Mouse (Mus musculus) myocyte (in vitro differentiated cells): ENCODE measurements around the gene Dner. TPM values are rescaled to one million over a fixed set of nuclear protein-coding genes. Genes with fewer than 3 reads are reported as not detected.

Experiments used
- H3K27me3 ChIP-seq: one replicate; pipeline ENCODE4 v1.6.1; 2011; ENCODE audit not compliant: control insufficient read depth, insufficient read depth, insufficient read length
- H3K36me3 ChIP-seq: one replicate; pipeline ENCODE4 v1.6.1; 2011; ENCODE audit not compliant: control insufficient read depth, insufficient read depth
- H3K4me2 ChIP-seq: one replicate; pipeline ENCODE4 v1.6.1; 2011; ENCODE audit warnings: low read depth, control low read depth
- H3K4me3 ChIP-seq: one replicate; pipeline ENCODE4 v1.5.1; 2011; ENCODE audit warnings: mild to moderate bottlenecking, control low read depth, moderate library complexity
- H3K79me2 ChIP-seq: one replicate; pipeline ENCODE4 v1.6.1; 2011; ENCODE audit not compliant: control insufficient read depth, insufficient read depth
- H3ac ChIP-seq: one replicate; pipeline ENCODE4 v1.6.1; 2011; ENCODE audit not compliant: control insufficient read depth, insufficient read length
- CEBPB ChIP-seq: IDR thresholded peaks from 2 replicates; pipeline ENCODE4 v1.6.1; 2011; ENCODE audit warnings: mild to moderate bottlenecking, moderate library complexity; ENCODE audit not compliant: poor library complexity, insufficient read depth, severe bottlenecking
- E2F4 ChIP-seq: IDR thresholded peaks from one replicate; pipeline ENCODE4 v1.6.1; 2011; ENCODE audit warnings: mild to moderate bottlenecking, control low read depth, moderate library complexity; ENCODE audit not compliant: insufficient read depth
- MAX ChIP-seq: IDR thresholded peaks from one replicate; pipeline ENCODE4 v1.6.1; 2011; ENCODE audit warnings: low read depth, mild to moderate bottlenecking, control low read depth
- MYOD1 ChIP-seq, 3 experiments: IDR thresholded peaks; one replicate each; pipeline ENCODE4 v1.6.1; 2011; ENCODE audit warnings: control low read depth in 2 of 3, low read depth in 2 of 3, mild to moderate bottlenecking in 2 of 3, moderate library complexity in 1 of 3; ENCODE audit not compliant: insufficient read length in 2 of 3, control insufficient read depth in 1 of 3
- MYOG ChIP-seq, 3 experiments: IDR thresholded peaks; one replicate each; pipeline ENCODE4 v1.6.1; 2011; ENCODE audit warnings: control low read depth in 2 of 3, low read depth in 2 of 3, mild to moderate bottlenecking in 2 of 3; ENCODE audit not compliant: insufficient read length in 2 of 3, control insufficient read depth in 1 of 3, insufficient read depth in 1 of 3
- POLR2A ChIP-seq: IDR thresholded peaks from one replicate; pipeline ENCODE4 v1.6.1; 2011; ENCODE audit warnings: low read depth, mild to moderate bottlenecking, control low read depth, moderate library complexity; ENCODE audit not compliant: insufficient read length
- POLR2AphosphoS2 ChIP-seq: IDR thresholded peaks from one replicate; pipeline ENCODE4 v1.6.1; 2011; ENCODE audit warnings: low read depth, control low read depth; ENCODE audit not compliant: insufficient read length
- REST ChIP-seq: IDR thresholded peaks from one replicate; pipeline ENCODE4 v1.6.1; 2011; ENCODE audit warnings: mild to moderate bottlenecking, control low read depth, moderate library complexity; ENCODE audit not compliant: insufficient read depth, insufficient read length
- SRF ChIP-seq: IDR thresholded peaks from one replicate; pipeline ENCODE4 v1.6.1; 2011; ENCODE audit warnings: low read depth; ENCODE audit not compliant: control insufficient read depth, insufficient read length
- TCF12 ChIP-seq: IDR thresholded peaks from one replicate; pipeline ENCODE4 v1.6.1; 2011; ENCODE audit warnings: mild to moderate bottlenecking, control low read depth; ENCODE audit not compliant: poor library complexity, insufficient read depth, severe bottlenecking
- TCF3 ChIP-seq: IDR thresholded peaks from one replicate; pipeline ENCODE4 v1.6.1; 2011; ENCODE audit warnings: low read depth, control low read depth; ENCODE audit not compliant: insufficient read length
- USF1 ChIP-seq: IDR thresholded peaks from one replicate; pipeline ENCODE4 v1.6.1; 2011; ENCODE audit warnings: low read depth, mild to moderate bottlenecking, control low read depth, moderate library complexity
- polyA plus RNA-seq: library from polyadenylated mRNA; unstranded; fragments of >200 nt; fragmentation: generic; extraction: Trizol; gene quantifications from one replicate; pipeline ENCODE4 v1.2.1, GENCODE M21; 2012; ENCODE audit warnings: missing spikeins

The Dner gene
- polyA plus RNA-seq, 1 experiment, result 0.05 TPM

DNA sequence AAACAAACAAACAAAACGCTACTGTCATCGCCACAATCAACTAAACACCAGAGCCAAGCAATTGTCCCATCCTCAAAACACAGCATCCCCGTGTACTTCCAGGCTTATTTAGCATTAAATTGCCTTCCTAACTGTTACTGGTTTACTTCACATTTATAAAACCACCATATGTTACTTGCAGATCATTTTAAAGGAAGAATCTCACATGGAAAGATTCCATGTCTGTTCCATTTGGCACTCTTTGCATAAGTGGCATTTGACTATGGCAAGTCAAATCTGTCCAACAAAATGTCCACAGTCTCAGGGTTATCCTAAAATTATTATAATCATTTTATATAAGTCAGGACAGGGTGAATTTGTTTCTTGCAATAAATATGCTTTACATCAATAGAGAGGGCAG, 299.2 kb downstream of the Dner start:
- no peak for TF ChIP-seq MYOD1 (IDR thresholded peaks at IDR 0.05; ENCODE audit: control insufficient read depth in 1 of 3, insufficient read length in 2 of 3, low read depth in 2 of 3)
- H3K4me3 ChIP-seq, result no peak overlapping the region
- H3ac ChIP-seq, result no peak overlapping the region
- no peak overlapping the region for H3K4me2 ChIP-seq
- H3K36me3 ChIP-seq, result no peaks in the 10 kb centered on the region
- H3K79me2 ChIP-seq, result no peaks in the 10 kb centered on the region
- no peaks in the 10 kb centered on the region for H3K27me3 ChIP-seq

DNA sequence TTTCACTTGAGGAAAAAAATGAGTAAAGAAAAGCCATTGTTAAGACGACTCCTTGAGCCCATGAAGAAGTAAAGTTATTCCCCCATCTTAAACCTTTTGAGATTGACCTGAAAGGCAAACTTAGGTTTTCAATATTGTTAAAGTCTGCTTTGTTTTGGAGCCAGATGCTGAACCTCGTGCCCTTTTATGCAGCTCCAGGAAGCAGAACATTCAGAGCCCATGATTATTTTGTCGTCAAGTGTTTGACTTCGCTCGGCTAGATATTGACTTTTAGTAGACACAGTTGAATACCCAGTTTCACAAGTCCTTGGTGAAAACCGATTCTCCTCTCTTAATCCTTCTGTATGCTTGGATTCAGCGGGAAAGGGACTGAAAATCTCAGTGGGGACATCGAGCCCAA, 300.1 kb downstream of the Dner start:
- H3K79me2 ChIP-seq, result no peaks in the 10 kb centered on the region
- no peak overlapping the region for H3ac ChIP-seq
- H3K36me3 ChIP-seq, result no peaks in the 10 kb centered on the region
- H3K4me2 ChIP-seq, result no peak overlapping the region
- H3K27me3 ChIP-seq, result no peaks in the 10 kb centered on the region
- TF ChIP-seq POLR2AphosphoS2, result no peak
- no peak for TF ChIP-seq CEBPB
- no peak for TF ChIP-seq POLR2A
- TF ChIP-seq SRF, result no peak
- no peak for TF ChIP-seq USF1
- no peak for TF ChIP-seq TCF3
- TF ChIP-seq MYOD1 (IDR thresholded peaks at IDR 0.05; ENCODE audit: control insufficient read depth in 1 of 3, insufficient read length in 2 of 3, low read depth in 2 of 3), result no peak
- H3K4me3 ChIP-seq, result no peak overlapping the region

DNA sequence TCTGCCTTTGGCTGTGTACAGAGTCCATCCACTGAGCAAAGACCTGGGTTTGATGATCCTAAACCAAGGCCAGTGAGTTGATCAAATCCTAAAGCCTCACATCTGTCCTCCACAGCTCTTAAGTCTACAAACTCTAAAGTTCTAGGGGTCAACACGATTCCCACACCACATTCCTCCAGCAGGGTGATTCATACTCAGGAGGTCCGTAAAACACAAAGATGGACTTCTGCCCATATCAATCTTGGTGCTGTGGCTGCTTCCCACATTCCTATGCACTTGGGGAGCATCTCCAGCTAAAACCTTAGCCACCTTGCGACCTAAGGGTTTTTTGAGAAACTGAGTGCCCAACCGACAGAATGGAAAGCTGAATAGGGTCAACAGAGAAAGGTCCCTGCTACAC, 305.1 kb downstream of the Dner start:
- no peaks in the 10 kb centered on the region for H3K27me3 ChIP-seq
- H3K4me2 ChIP-seq, result no peak overlapping the region
- no peak overlapping the region for H3ac ChIP-seq
- H3K79me2 ChIP-seq, result no peaks in the 10 kb centered on the region
- TF ChIP-seq TCF12 (no peak), MYOD1 (IDR thresholded peaks at IDR 0.05; ENCODE audit: control insufficient read depth in 1 of 3, insufficient read length in 2 of 3, low read depth in 2 of 3) (no peak), REST (no peak), POLR2AphosphoS2 (no peak), MYOG (IDR thresholded peaks at IDR 0.05; ENCODE audit: control insufficient read depth in 1 of 3, insufficient read depth in 1 of 3, insufficient read length in 2 of 3, low read depth in 2 of 3) (no peak), CEBPB (no peak), POLR2A (no peak), MAX (no peak), TCF3 (no peak), E2F4 (no peak), USF1 (no peak), SRF (no peak)
- H3K4me3 ChIP-seq, result no peak overlapping the region
- H3K36me3 ChIP-seq, result no peaks in the 10 kb centered on the region

DNA sequence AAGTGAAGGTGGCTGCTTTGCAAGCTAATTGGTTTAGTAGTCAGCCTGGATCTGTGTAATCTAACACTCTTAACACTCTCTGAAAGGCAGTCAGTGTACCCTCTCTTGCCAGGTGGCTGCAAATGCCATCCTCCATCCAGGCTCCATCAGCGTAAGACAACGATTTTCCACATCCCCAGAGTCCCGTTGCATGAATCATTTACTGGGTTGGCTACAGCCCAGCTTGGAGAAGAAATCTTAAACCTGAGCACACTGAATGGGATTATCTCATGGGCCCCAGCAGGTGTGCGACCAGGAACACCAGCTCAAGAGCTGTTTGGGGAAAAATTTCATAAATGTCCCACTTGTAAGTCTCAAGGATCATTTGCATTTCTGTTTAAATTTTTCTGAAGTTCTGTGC, 308.4 kb downstream of the Dner start:
- no peak overlapping the region for H3K4me3 ChIP-seq
- H3K36me3 ChIP-seq, result no peaks in the 10 kb centered on the region
- no peaks in the 10 kb centered on the region for H3K27me3 ChIP-seq
- no peak for TF ChIP-seq SRF
- TF ChIP-seq POLR2A, result no peak
- TF ChIP-seq MYOD1 (IDR thresholded peaks at IDR 0.05; ENCODE audit: control insufficient read depth in 1 of 3, insufficient read length in 2 of 3, low read depth in 2 of 3), result no peak
- no peak for TF ChIP-seq TCF3
- TF ChIP-seq TCF12, result no peak
- no peaks in the 10 kb centered on the region for H3K79me2 ChIP-seq
- no peak overlapping the region for H3K4me2 ChIP-seq
- H3ac ChIP-seq, result no peak overlapping the region

DNA sequence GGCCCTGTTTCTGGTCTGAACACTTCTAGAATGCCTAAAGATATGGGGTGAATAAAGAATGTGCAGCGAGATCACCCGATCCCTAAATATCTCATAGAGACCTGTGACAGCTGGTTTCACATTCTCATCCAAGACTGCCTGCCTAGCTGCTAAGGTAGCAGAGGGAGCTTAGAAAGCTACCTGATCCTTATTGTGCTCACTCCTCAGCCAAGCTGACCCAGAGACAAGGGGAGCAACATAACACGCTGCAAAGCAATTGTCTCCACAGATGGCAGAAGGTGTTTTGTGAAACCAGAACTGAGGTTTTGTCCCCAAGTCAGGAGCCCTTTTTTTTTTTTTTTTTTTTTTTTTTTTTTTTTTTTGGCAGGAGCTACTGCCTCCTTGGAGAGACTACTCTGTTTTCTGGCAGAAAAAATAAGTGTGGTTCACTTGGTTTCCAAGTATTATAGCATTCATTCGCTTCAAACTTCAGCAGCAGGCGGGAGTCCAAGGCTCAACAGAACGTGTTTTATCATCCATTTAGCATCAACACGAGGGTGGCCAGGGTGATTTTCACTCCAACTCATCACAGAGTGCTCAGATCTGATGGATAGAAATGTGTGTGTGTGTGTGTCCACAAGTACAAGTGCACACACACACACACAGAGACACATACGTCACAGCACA, 309.4 kb downstream of the Dner start:
- no peaks in the 10 kb centered on the region for H3K27me3 ChIP-seq
- no peaks in the 10 kb centered on the region for H3K36me3 ChIP-seq
- no peaks in the 10 kb centered on the region for H3K79me2 ChIP-seq
- H3K4me2 ChIP-seq, result no peak overlapping the region
- no peak overlapping the region for H3K4me3 ChIP-seq
- H3ac ChIP-seq, result no peak overlapping the region
- TF ChIP-seq POLR2AphosphoS2, result no peak
- no peak for TF ChIP-seq E2F4
- TF ChIP-seq MAX, result no peak
- TF ChIP-seq TCF12, result no peak
- TF ChIP-seq CEBPB, result no peak
- no peak for TF ChIP-seq SRF
- no peak for TF ChIP-seq TCF3
- TF ChIP-seq MYOD1 (IDR thresholded peaks at IDR 0.05; ENCODE audit: control insufficient read depth in 1 of 3, insufficient read length in 2 of 3, low read depth in 2 of 3), result no peak
- no peak for TF ChIP-seq USF1
- TF ChIP-seq REST, result no peak
- TF ChIP-seq MYOG (IDR thresholded peaks at IDR 0.05; ENCODE audit: control insufficient read depth in 1 of 3, insufficient read depth in 1 of 3, insufficient read length in 2 of 3, low read depth in 2 of 3), result no peak
- TF ChIP-seq POLR2A, result no peak
